Mouse (Mus musculus) ZHBTc4 (cell line): ENCODE results near the gene Sptan1.
A peak's percentile ranks its signal among the peaks of the same experiment; 100 is the strongest.

ENCODE experiments used
- DNase-seq: peaks from one replicate; pipeline ENCODE4 v3.0.0-alpha.2; 2011; ENCODE audit warnings: low read depth, low spot score

Sptan1 gene

DNA sequence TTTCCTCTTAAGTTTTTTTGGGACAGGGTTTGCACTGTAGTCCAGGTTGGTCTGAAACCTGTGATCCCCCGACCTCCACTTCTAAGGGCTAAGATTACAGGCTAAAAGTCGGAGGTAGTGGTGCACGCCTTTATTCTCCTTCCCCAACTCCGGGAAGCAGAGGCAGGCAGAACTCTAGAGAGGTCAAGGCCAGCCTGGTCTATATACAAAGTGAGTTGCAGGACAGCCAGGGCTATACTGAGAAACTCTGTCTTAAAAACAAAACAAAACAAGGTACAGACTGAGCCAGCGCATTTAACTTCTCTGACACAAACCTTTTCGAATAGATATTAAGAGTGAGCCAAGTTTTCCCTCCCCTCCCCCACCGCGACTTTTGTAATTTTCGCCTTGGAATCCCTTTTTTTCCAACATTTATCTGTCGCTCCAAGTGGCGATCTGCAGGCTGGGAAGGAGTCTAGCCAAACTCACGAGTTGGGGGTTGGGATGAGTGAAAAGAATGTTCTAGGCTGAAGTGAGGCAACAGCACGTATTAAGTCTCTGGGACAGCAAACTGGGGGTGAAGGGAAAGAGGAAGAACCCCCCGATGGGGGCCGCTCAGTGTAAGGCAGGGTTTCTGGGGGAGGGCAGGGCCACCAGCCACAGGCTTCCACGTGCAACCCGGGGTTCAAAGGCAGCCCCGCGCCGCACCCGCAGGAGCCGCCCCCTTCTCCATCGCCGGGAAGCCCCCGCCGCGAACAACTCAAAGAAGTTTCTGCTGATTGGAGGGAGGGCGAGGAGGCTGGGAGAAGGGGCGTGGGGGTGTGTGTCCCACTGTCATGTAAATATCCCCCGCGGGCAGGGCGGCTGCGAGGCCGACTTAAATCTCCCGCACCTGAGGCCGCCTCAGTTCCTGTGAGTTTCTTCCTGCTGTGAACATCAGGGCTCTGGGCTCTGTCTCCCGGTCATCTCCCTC lies 96.1 kb downstream of the Sptan1 start:
- DNase-seq, result peak; percentile 99

DNA sequence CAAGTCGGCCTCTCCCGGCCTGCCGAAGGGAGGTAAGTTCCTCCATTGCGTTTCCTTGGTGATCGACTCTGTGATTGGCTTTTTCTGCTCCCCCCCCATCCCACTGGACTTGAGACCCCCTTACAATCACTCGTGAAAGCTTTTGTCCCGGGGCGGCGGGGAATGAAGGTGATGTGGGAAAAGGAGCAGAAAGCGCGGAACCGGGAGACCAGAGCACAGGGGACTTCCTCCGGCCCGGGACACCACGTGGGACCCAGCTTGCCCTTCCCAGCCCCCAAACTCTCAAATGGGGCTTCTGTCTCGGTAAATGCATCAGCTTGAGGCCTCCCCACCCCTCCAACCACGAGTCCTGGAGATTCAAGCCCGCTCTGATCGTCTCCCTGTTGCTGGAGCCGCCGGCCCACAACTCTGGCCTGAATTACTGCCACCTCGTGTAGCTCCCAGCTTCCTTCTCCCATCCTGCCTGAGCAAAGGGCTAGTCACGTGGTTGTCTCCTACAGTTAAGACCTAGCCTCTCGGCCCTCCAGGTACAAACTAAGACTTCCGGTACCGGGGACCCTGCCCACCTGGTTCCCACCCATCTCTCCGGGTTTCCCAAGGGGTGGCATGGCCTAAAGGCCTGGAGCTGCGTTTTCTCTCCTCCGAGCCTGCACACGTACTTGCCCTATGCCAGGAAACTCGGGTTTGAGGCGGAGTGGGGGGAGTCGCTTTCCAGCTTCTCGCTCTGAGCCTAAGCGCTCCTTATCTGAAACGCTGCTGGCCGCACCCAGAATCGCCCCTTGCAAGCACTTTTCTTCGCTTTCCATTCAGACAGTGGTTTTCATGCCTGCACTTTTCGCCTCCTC lies 97.1 kb downstream of the Sptan1 start:
- DNase-seq, result peak; percentile 87

DNA sequence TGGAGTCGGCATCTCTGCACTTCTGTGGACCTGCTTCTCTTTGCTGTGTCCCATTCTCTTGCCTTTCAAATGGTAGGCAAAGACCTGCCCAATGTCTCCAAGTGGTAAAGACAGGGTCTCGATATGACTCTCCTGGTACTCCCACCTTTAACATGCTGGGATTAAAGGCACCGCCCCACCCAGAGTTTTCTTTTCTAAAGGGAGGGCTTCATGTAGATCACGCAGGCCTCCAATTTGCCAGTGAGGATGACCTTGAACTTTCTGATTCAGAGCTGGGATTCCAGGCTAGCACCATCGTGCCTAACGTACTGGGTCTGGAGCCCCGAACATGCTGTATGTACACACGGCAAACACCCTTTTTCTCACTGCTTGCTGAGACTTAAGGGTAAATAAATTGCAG lies 97.9 kb downstream of the Sptan1 start:
- peak; percentile 60 for DNase-seq

DNA sequence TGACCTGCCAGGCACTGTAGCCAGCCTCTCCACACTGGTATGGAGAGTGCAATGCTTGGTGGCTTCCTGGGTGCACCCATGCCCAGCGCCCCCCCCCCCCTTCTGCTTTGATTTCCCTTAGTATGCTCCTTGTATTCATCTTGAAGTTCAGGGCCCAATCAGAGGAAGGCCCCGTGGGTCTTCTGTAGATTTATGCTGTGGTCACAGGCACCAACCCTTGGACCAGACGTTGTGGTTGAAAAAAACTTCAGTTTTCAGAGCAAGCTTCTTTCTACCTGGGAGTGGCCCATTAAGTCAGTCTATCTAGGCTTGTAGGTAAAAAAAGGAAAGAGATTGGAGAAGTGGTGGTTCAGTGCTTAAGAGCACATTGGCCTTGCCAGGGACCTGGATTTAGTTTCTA lies 98.4 kb downstream of the Sptan1 start:
- DNase-seq, result no peak

DNA sequence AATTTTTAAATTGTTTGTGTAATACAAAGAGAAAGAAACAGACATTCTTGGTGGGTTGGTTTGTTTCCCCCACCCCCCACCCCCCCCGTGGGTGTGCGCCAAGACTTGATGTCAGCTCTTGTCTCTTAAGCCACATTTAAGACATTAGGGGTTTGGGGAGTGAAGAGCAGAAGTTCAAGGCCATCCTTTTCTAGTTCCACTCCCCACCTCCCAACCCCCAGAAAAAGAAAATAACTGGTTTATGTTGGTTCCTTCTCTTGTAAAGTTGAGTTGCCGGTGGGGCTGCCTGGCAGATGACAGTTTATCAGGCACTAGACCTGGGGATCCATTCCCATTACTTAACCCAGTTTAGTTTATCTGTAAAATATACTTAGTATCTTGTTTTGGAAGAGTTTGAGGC lies 98.9 kb downstream of the Sptan1 start:
- DNase-seq, result no peak

DNA sequence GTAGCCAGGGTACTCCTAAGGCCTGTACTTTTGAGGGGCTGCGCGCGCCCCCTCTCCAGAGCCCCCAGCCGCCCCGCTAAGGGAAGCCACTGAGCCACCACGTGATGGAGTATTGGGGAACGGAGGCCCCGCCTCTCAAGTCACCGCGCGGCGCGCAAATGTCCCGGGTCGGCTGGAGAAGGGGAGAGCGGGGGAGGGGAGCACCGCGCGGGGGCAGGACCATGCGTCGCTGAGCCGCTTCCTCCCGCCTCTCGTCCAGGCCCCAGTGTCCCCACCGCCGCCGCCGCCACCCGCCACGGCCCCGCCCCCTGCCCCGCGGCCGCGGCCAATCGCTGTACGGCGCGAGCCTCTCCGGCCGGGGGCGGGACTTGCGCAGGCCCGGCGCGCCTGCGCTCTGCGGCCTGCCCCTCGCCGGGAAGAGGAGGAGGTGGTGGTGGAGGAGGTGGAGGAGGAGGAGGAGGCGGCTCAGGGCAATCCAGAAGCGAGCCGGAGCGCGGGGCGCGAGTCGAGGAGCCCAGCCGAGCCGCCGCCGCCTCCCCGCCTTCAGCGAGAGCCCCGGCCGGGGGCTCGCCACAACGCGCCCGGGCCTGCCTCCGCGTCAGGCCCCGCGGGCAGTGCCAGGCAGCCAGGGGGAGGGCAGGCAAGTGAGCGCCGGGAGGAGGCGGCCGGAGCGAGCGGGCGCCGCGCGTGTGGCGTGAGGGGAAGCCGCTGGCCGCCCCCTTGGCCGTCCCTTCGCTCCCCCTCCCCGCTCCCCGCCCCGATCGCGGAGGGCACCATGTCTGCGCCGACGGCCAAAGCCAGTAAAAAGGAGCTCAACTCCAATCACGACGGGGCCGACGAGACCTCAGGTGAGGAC lies 100.9 kb downstream of the Sptan1 start:
- DNase-seq, result peak; percentile 96

DNA sequence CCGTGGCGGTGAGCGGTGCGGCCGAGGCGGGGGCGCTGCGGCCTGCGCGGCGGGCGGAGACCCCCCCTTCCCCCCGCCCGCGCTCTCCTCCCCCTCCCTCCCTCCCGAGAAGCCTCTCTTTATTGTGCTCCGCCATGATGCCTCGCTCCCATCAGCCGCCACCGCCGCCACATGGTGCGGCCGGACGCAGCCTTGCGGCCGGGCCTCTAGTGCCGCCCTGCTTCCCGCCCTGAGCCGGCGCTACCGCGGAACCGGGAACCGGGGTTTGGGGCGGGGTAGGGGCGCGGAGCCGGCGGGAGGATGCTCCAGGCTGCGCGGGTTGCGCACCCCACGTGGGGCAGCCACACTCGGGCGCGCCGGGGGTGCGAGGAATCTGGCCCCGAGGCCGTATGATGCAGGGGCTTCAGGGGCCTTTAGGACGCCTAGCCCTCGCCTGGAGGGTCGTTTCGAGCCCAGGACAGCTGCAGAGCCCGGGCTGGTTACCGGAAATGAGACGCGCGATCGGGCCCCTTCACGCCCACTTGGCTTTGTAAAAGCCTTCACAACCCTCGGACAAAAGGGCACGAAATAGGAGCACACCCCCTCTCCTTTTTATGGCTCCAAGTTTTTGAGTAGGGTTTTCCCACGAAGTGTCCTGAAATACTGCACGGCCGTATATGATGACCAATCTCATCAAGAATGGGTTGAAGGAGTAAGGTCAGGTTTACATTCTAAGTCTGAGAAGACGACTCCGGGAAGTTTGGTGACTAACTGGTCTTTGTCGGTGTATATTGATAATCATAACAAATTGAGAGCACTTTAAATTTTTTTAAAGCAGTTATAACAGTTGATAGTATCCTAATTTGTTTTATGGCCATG lies 101.9 kb downstream of the Sptan1 start:
- peak; percentile 68 for DNase-seq

DNA sequence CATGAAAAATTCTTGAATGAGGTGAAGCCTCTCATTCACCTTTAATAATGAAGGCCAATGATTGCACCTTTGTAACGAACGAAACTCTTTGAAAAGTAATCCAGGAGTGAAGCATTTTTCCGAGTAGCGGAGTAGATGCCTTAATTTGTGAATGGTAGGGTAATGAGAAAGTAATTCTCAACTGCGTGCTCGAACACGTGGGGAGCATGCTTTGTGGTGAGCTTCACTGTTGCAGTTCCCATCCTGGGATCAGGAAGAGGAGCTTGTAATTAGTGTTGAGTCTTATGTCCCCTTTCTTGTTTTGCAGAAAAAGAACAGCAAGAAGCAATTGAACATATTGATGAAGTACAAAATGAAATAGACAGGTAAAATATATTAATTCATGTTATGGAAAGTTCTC lies 102.6 kb downstream of the Sptan1 start:
- DNase-seq, result no peak

DNA sequence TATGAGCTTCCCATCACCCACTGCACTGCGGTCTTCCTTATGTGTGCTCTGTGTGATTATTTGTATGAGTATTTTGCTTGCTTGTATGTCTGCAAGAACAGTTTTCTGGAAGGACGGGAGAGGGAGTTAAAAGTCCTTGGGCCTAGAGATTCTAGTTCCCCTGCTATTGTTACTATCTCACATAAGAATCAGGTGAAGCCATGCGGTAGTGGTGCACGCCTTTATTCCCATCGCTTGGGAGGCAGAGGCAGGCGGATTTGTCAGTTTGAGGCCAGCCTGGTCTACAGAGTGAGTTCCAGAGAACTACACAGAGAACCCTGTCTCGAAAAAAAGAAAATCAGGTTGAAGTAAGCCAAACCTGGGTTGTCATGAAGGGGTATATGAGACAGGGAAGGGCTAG lies 107.5 kb downstream of the Sptan1 start:
- no peak for DNase-seq

DNA sequence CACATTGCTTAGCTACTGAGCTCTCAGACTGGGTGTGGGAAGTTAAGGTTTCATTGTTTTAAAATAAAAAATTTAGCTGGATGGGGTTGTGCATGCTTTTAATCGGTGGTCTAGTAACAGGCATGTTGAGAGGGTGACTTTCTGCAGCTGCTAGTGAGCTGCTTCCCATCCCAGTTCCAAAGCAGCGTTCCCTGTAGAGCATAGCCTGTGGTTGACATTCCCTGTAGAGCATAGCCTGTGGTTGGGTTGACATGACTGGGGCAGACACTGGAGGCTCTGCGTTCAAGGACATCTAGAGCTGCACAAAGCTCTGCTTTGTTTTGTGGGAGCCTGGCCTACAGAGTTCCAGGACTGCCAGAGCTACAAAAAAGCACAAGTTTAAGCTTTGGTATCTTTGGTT lies 107.9 kb downstream of the Sptan1 start:
- DNase-seq, result no peak

DNA sequence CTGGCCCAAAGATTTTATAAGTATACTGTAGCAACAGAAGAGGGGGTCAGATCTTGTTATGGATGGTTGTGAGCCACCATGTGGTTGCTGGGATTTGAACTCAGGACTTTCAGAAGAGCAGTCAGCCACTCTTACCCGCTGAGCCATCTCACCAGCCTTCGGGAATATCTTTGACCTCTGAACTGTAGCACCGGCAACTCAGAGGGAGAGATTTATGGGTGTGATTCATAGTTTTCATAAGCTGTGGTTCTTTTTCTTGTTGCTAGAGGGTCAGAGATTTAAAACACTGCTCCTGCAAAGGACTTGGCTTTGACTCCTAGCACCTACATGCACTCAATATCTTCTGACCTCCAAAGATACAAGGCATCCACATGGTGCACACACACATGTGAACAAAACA lies 110.3 kb downstream of the Sptan1 start:
- DNase-seq, result no peak

DNA sequence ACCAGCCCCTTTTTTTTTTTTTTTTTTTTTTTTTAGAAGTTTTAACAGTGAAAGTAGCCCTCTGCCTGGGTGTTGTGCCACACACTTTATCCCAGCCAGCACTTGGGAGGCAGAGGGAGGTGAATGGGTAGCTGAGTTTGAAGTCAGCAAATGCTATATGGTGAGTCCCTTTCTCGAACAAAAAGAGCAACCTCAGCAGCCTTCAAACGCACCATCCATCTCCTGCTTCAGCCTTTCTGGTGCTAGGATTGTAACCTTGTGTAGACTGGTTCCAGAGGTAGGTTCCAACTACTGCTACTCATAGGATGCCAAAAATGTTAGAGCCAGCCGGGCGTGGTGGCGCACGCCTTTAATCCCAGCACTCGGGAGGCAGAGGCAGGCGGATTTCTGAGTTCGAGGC lies 111.1 kb downstream of the Sptan1 start:
- DNase-seq, result no peak

DNA sequence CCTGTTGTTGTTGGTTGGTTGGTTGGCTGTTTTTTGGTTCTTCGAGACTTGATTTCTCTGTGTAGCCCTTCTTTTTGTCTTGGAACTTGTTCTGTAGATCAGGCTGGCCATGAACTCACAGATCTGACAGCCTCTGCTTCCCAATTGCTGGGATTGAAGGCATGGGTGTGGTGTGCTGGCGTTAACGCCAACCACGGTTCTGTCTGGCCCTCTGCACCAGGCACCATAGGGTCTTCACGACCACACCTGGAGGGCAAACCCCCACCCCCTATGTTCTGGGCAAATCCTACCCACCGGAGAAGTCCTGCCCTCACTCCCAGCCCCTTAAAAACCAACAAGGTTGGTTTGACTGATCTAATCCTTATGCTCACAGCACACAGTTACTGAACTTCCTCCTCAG lies 111.6 kb downstream of the Sptan1 start:
- no peak for DNase-seq

DNA sequence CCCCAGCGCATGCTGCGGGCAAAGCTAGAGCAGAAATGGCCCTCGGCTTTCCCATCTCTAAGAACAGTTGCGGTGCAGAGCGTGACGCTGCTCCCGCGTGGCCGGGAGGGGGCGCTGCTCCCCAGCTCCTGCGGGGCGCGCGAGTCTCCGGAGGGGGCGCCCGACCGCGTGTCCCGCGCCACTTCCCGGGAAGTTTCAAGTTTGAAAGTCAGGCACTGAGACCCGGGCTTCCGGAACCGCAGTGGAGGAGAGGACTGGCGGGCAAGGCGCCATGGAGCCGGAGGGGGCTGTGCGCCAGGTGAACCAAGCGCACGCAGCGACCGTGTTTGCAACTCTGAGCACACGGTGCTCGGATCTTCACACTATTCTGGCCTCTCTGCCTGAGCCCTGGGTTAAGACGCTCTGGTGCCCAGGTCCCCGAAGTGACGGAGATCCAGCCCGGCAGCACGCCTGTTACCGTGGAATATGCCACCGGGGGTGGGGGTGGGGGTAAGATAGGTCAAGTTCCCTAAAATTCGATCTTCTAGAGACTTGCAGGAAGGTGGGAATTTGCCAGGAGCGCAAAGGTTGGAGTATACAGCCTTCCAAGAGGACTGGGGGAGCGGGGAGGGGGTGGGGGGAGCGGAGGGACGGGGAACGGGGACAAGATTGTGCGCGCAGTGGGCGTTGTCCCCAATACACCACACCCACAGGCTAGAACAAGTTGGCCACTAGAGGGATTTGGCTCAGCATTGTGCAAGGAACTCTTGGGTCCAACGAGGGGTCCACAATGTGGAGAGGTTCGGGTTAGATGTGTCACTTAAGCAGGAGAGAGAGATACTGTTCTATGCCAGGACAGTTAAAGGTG lies 112.4 kb downstream of the Sptan1 start, which contains the start of gene Pkn3:
Gene Pkn3 (plus strand): TSS at position 183 of the 847 bp plus-strand sequence.
- DNase-seq, result peak; percentile 95

DNA sequence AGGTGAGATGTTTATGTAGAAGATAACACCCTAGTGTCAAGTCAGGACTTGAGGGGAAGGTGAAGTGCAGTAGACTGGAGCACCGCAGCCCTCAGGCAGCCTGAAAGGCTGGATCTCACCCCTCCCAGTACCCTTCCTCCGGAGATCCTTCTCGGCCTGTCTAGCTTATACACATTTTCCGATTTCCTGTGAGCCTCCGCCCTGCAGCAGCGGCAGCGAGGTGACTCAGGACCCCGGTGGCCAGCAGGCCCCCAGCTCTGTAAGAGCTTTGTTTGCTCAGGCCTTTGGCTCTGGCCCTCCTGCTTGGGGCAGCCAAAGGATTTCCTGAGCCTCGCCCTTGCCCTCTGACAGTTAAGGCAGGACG lies 113.0 kb downstream of the Sptan1 start:
- DNase-seq, result no peak

DNA sequence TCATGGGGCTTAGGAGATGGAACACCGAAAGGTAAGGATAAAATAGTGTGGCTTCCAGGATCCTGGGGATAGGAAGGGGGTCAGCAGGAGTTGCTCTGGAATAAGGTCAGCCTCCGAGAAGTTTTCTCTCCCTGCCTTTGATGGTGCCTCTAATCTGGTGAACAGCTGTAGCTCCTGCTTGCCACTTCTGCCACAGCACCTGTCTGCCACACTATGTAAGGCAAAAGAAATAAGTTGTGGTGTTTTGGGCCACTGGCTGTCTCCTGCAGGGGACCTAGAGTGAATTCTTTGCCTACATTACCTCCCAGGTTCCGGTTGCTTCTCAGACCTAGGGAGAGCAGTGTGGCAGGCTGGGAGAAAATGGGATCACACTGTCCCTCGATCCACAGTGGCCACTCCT lies 113.4 kb downstream of the Sptan1 start:
- no peak for DNase-seq

DNA sequence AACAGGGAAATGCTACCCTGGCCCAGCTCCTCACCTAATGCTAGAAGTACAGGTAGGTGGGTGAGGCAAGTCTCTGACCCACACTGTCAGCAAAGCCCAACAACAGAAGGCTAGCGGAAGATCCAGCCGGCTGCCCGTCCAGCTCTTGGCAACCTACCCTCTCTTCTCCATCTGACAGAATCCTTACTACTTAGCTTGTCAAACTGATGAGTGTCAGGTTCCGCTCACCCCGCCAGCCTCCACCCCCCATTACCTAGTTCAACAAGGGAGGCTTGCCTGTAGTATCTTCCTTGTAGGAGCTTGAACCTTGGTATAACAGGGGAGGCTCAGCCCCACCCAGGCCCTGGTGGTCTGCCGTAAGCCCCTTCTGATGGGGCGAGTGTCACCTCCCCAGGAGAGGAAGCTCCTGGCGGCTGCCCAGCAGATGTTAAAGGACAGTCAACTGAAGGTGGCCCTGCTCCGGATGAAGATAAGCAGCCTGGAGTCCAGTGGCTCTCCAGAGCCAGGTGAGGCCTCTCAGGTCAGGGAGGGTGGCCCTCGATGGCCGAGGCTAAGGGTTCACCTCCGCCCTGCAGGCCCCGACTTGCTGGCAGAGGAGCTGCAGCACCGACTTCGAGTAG lies 114.9 kb downstream of the Sptan1 start:
- no peak for DNase-seq
